10 mouse cellular contexts compared by ENCODE assay signal in genomic region chr5:104344526-104345240, GRCm38 (mm10). TPM values are rescaled to one million over a fixed set of nuclear protein-coding genes. Genes with fewer than 3 reads are reported as not detected.
DNase-seq lines count a peak whose midpoint lies in the region; ATAC-seq lines count a peak whose summit lies in the region.
"Had no signal": no experiment of that assay in that cellular context is flagged by ENCODE, and none has a peak within 500 bp of the region (broad histone marks: within the 10 kb centered on the region; RNA-seq: fewer than 3 reads in every experiment).

No protein-coding gene starts in this region.

- no peaks in the 10 kb centered on the region for H3K4me1 ChIP-seq in kidney, embryonic 14.5 days (ENCODE audit: control insufficient read depth, insufficient read depth, low read length)
- H3K4me1 ChIP-seq in forebrain, embryonic 16.5 days (replicated peaks; ENCODE audit: control insufficient read depth, insufficient read depth, low read length): 0 out of 2 replicates have a peak, but pooled peaks cover 2% of the 10 kb centered on the region
- H3K4me1 ChIP-seq: forebrain, embryonic 13.5 days had no signal

- ATAC-seq in kidney, embryonic 14.5 days (ENCODE audit: low FRiP score, low TSS enrichment): no peak
- no peak for ATAC-seq in forebrain, embryonic 16.5 days
- ATAC-seq: forebrain, embryonic 13.5 days had no signal

- H3K9ac ChIP-seq in kidney, embryonic 14.5 days (ENCODE audit: low read depth, low read length): no peak overlapping the region
- H3K9ac ChIP-seq in forebrain, embryonic 16.5 days (replicated peaks; ENCODE audit: low read depth, low read length): no peak overlapping the region
- H3K9ac ChIP-seq: forebrain, embryonic 13.5 days; limb, embryonic 13.5 days had no signal

- WGBS in kidney, embryonic 14.5 days: 76% methylated on average over 9 of the region's 9 CpGs
- WGBS in forebrain, embryonic 16.5 days: 73% methylated on average over 9 of the region's 9 CpGs

- no peak overlapping the region for H3K4me3 ChIP-seq in kidney, embryonic 14.5 days (ENCODE audit: low read length)
- H3K4me3 ChIP-seq in forebrain, embryonic 16.5 days (replicated peaks; ENCODE audit: low read length): no peak overlapping the region
- H3K4me3 ChIP-seq: forebrain, embryonic 13.5 days; limb, embryonic 13.5 days had no signal

- H3K9me3 ChIP-seq in kidney, embryonic 14.5 days (ENCODE audit: control insufficient read depth, low read length): no peaks in the 10 kb centered on the region
- no peaks in the 10 kb centered on the region for H3K9me3 ChIP-seq in forebrain, embryonic 16.5 days (ENCODE audit: control insufficient read depth, low read length)
- H3K9me3 ChIP-seq: forebrain, embryonic 13.5 days; limb, embryonic 13.5 days had no signal

- DNase-seq in kidney, adult 18-20 months: peak; percentile 31
- peak; percentile 38 to 39 for DNase-seq in B cell, adult 2 months
- peak; percentile 59 for DNase-seq in ZHBTc4 (ENCODE audit: low read depth, low spot score)
- DNase-seq in kidney, postnatal 4 days: peak; percentile 31 to 39
- DNase-seq in right cerebral cortex, postnatal 14 days: no peak
- no peak for DNase-seq in urinary bladder, postnatal 14 days (ENCODE audit: low spot score)

- no peaks in the 10 kb centered on the region for H3K36me3 ChIP-seq in kidney, embryonic 14.5 days (ENCODE audit: control insufficient read depth, insufficient read depth, low read length)
- no peaks in the 10 kb centered on the region for H3K36me3 ChIP-seq in forebrain, embryonic 16.5 days (ENCODE audit: control insufficient read depth, insufficient read depth)
- H3K36me3 ChIP-seq: limb, embryonic 13.5 days had no signal

- 0 out of 2 replicates have a peak, but pooled peaks cover 1% of the 10 kb centered on the region for H3K27me3 ChIP-seq in kidney, embryonic 14.5 days (ENCODE audit: control insufficient read depth, insufficient read depth, low read length)
- H3K27me3 ChIP-seq in forebrain, embryonic 16.5 days (replicated peaks; ENCODE audit: control insufficient read depth, insufficient read depth, low read length): no peaks in the 10 kb centered on the region
- H3K27me3 ChIP-seq: forebrain, embryonic 13.5 days; limb, embryonic 13.5 days had no signal

- H3K27ac ChIP-seq in kidney, embryonic 14.5 days (ENCODE audit: low read depth, low read length): no peak overlapping the region
- H3K27ac ChIP-seq in forebrain, embryonic 16.5 days (ENCODE audit: low read length): no peak overlapping the region
- H3K27ac ChIP-seq: forebrain, embryonic 13.5 days; limb, embryonic 13.5 days had no signal

- H3K4me2 ChIP-seq in kidney, embryonic 14.5 days (replicated peaks; ENCODE audit: low read depth, low read length): no peak overlapping the region
- no peak overlapping the region for H3K4me2 ChIP-seq in forebrain, embryonic 16.5 days (ENCODE audit: low read length)
- H3K4me2 ChIP-seq: forebrain, embryonic 13.5 days; limb, embryonic 13.5 days had no signal

RNA-seq across cellular contexts. Expression of gene Mepe, which starts 19.6 kb away (rescaled TPM):
- not detected in 2 replicates for polyA plus RNA-seq in kidney, embryonic 14.5 days (2014; fragmentation: Nextera tagmentation; extraction: Ambion mirVana)
- not detected in 2 replicates for polyA plus RNA-seq in forebrain, embryonic 16.5 days (2015; fragmentation: Nextera tagmentation; extraction: Ambion mirVana)
- polyA plus RNA-seq: forebrain, embryonic 13.5 days; limb, embryonic 13.5 days had no signal

RNA-seq across cellular contexts. Expression of gene Ibsp, which starts 45.7 kb away (rescaled TPM):
- polyA plus RNA-seq in kidney, embryonic 14.5 days (2014; fragmentation: Nextera tagmentation; extraction: Ambion mirVana): not detected in 2 replicates
- 0.79 and 14.0 TPM in 2 replicates for polyA plus RNA-seq in forebrain, embryonic 16.5 days (2015; fragmentation: Nextera tagmentation; extraction: Ambion mirVana)

Comparison
In these comparisons a context has a peak if more than half of its experiments do, and no peak if none do; other contexts are left out.
1. DNase-seq: peak in kidney, adult 18-20 months (single experiment), B cell, adult 2 months (2 of 2), ZHBTc4 (single experiment) and kidney, postnatal 4 days (2 of 2); none in right cerebral cortex, postnatal 14 days (single experiment) and urinary bladder, postnatal 14 days (single experiment).